Mouse (Mus musculus): ENCODE measurements around the gene Gpr156.

Gene Gpr156

DNA sequence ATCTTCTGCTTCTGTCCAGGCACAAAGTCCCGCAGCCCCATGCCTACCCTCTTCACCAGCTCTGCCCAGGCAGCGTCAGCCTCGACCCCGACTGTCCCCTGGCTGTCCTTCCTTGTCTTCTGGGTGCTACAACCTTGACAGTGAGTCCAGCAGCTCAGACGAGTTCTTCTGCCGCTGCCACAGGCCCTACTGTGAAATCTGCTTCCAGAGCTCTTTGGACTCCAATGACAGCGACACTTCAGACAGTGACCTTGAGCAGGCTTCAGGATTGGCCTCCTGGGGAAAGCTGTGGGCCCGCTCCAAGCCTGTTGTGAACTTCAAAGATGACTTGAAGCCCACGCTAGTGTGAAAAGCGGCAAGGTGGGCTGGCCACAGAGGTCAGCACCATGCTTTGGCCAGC lies 89.2 kb downstream of the Gpr156 start:
- DNase-seq: no peak

DNA sequence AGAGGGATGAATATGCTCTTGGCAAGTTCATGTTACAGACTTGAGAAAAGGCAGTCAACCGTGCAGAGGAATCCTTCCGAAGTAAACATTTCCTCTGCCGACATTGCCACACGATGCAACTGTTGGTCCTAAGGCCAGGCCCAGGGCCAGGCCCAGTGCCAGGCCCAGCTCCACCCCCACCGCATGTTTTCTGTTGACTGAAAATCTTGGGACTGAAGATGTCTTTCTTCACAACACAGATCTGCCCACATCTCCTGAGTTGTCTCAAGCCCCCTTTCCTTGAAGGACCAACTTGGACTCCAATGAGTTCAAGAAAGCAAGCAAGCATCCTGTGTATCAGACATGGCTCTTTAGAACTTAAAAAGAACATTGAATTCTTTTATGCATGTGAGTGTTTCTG lies 92.1 kb downstream of the Gpr156 start:
- no peak for DNase-seq

- no peak for DNase-seq
Observed at GRCm38 (mm10) chr16:38009041-38009825, 92.9 kb downstream of the Gpr156 start.

DNA sequence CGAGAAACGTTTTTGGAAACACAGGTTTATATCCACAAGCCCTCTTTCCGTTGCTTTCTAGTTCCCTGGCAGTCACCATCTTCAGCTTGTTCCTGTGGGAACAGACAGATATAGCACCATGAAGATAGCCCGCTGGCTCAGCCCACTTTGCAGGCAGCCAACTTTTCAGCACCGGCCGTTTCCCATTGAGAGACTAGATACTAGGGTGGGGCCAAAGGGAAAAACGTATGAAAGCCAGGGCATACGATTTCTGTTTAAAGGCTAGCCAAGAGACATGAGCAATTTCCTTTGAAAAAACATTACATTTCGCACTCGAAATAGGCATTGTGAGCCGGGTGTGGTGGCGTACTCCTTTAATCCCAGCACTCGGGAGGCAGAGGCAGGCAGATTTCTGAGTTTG lies 95.2 kb downstream of the Gpr156 start:
- no peak for DNase-seq

- no peak for DNase-seq
Observed at GRCm38 (mm10) chr16:38012382-38012781, 96.1 kb downstream of the Gpr156 start.

- no peak for DNase-seq
Observed at GRCm38 (mm10) chr16:38012891-38013290, 96.6 kb downstream of the Gpr156 start.

DNA sequence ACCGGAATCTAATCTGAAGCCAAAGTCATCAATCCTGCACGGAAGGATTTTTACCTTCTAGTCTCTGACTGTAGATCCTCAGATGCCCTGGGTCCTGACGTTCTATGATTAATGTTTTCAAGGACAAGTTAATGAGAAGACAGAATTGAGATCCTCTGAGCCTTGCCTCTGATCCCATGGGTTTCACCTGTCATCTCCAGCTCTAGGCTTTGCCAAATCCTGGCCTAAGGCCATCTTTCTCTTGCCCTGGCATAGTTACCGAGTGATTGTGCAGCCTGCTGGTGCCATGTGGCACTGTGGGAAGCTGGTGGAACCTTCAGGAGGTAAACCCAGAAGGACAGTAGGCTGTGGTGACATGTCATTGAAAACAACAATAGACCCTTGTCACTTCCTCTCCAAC lies 98.7 kb downstream of the Gpr156 start:
- DNase-seq: no peak

GRCm38 (mm10) chr16:38016928-38017524 lies 100.7 kb downstream of the Gpr156 start:
- DNase-seq: no peak

DNA sequence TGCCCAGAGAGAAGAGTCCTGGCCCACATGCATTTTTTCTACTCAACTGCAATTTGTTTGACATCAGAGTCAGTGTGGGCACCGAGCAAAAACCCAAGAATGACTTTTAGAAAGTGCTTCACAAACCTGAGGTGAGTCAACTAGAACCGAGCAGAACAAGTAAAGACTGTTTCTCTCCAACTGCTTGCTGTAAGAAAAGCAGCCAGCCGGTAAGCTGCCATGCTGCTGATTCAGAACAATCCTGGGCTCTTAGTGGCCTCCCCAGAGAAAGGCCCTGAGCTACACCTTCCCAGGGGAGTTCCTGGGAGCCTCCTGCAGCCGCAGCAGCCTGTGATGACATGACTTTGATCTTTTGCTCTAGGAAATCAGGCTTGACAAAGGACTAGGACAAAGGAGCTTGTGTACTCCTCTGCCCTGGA lies 101.7 kb downstream of the Gpr156 start:
- DNase-seq: no peak

DNA sequence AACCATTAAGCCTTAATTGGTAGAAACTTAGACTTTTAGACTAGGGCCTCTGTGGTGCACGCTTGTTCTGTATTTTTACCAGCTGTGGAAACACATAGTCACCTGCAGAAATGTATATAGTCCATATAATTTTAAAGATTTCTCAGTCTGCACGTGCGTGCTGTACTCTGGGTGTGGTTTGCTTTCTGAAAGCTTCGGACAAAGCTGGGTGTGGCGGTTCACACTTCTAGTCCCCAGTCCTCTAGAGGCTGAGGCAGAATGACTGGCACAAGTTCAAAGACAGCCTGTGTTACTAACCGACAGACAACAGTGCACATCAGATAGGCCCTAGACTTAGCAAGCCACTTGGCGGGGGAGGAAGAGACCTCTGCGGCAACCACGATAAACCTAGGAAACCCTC lies 116.3 kb downstream of the Gpr156 start:
- peak; percentile 7 for DNase-seq

DNA sequence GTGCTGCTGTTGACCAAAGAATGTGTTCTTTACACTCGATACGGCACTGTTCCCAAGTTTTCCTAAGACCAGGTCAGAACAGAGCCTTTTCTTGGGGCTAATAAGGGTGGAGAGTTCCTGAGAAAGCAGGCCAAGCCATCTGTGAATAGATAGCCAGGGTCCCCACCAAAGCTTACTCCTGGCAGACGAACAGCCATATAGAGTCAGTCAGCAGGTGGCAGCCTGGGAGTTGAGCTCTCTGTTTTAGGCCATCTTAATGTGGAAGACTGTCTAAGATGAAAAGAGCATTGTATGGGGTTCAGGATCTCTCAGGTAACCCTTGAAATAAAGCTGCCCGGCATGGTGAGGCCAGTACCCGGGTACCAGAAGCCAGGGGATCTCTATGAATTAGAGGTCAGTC lies 116.8 kb downstream of the Gpr156 start:
- peak; percentile 25 for DNase-seq

DNA sequence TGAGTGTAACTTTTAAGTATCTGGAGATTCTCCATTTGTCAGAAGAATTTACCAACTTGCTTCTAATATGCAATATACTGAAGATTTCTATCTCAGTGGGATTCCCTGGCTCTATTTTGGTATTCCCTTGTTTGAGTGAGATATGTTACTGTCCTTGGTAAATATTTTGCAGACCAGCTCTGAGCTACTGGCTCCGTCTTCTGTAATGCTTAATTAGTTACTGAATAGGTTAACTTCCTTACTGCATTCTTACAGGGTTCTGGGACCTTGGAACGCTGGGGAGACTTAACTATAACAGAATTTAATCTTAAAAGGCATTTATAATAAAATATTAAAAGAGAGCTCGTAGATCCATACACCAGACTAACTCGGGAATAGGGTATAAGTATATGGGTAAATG lies 121.8 kb downstream of the Gpr156 start:
- DNase-seq: peak; percentile 26

GRCm38 (mm10) chr16:38042160-38042559 lies 125.9 kb downstream of the Gpr156 start:
- no peak for DNase-seq

DNA sequence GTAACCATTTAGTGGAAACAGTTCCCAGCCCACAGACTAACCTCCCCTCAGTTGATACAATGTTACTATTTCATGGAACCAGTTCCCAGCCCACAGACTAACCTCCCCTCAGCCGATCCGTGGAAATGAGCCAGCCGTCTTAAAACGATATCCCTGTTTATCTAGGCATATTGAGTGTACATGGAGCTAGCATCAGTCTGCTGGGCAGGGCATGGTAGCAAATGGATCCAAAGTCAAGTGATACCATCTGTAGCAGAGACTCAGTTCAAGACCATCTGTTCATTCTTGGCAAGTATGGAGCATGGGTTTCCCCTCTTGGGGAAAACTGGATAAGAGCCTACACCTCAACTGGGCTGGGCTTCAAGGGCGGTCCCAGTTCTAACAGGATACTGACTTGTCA lies 128.3 kb downstream of the Gpr156 start:
- DNase-seq: no peak

- DNase-seq: peak; percentile 12
Observed at GRCm38 (mm10) chr16:38047781-38048558, 131.7 kb downstream of the Gpr156 start.
